Mouse (Mus musculus) forebrain, embryonic 10.5 days (tissue): ENCODE data around the gene Olfr666. TPM values are rescaled to one million over a fixed set of nuclear protein-coding genes. Genes with fewer than 3 reads are reported as not detected.
"Not testable (repeated sequence)": the region's sequence is repeated elsewhere in the genome, so short reads cannot be mapped to it uniquely, and the experiment has no call there.

Source experiments
- DNase-seq: peaks from one replicate; pipeline ENCODE4 v3.0.0-alpha.2; 2017; ENCODE audit warnings: low spot score; ENCODE audit errors: extremely low spot score
- H3K27ac ChIP-seq: fragments of 300-500 bp; sonication (generic); 2 replicates; pipeline ENCODE4 v1.5.1; 2016; ENCODE audit warnings: mild to moderate bottlenecking
- H3K27me3 ChIP-seq: fragments of 300-500 bp; sonication (generic); 2 replicates; pipeline ENCODE4 v1.6.1; 2016; ENCODE audit warnings: mild to moderate bottlenecking; ENCODE audit not compliant: poor library complexity, severe bottlenecking
- H3K36me3 ChIP-seq: fragments of 300-500 bp; sonication (generic); replicated peaks from 2 replicates; pipeline ENCODE4 v1.6.1; 2016; ENCODE audit warnings: mild to moderate bottlenecking, moderate library complexity
- H3K4me1 ChIP-seq: fragments of 300-500 bp; sonication (generic); 2 replicates; pipeline ENCODE4 v1.6.1; 2016
- H3K4me3 ChIP-seq: fragments of 300-500 bp; sonication (generic); 2 replicates; pipeline ENCODE4 v1.5.1; 2016; ENCODE audit warnings: mild to moderate bottlenecking, moderate library complexity
- H3K9me3 ChIP-seq: fragments of 300-500 bp; sonication (generic); 2 replicates; pipeline ENCODE4 v1.6.1; 2016; ENCODE audit warnings: mild to moderate bottlenecking, moderate library complexity
- WGBS: fragments of 180-500 bp; shearing (Covaris S2); methylation state at CpG from one replicate; pipeline ENCODE4 v1.1.7; 2016; 5-methylcytosine and 5-hydroxymethylcytosine counted together
- polyA plus RNA-seq: library from polyadenylated mRNA; unstranded; fragments of >200 nt; fragmentation: Nextera tagmentation; extraction: Ambion mirVana; gene quantifications from 2 replicates; pipeline ENCODE4 v1.2.1, GENCODE M21; 2016

The Olfr666 gene
- polyA plus RNA-seq = not detected in 2 replicates

DNA sequence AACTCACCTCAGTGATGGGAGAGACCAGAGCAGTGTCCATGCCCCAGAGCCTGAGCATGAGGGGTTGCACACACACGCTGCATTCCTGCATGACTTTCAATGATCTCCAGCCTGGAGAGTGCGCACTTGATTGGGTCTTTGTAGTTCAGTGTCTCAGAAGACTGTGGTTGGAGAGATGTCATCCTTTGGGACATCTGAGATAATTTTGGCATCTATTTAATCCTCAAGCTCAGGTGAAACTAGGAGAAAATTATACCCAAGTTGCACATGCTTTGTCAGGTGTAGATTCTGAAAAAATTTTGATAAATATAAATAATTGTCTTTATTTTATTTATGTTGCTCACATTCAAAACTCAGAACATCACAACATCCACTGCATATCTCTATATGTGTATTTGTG is at the start of gene Olfr666:
Gene Olfr666 (minus strand): TSS at position 101 of the 400 bp plus-strand sequence.
- 89% methylated on average over 2 of the region's 2 CpGs for WGBS

DNA sequence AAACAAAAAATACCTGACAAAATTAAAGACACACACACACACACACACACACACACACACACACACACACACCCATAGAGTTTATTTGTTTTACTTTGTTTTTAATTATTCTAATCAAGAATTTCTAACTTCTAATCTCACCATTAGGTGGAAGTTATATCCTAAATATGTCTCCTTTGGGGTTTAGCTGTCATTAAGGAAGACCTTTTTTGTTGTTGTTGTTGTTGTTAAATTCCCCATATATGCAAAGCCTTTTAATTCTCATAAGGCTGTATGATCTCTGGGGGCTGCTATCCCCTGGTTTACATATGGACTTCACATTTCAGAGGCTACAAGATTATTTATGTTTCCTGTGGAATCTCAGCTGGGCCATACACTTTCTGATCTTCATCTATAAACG is 38.2 kb upstream of the Olfr666 start, which contains the start of gene Olfr669:
Gene Olfr669 (plus strand): TSS at position 301 of the 400 bp plus-strand sequence.
- Histone ChIP-seq H3K27me3 (no peaks in the 10 kb centered on the region), H3K9me3 (peaks cover 2% of the 10 kb centered on the region; the same call in 1 of the 2 replicates), H3K27ac (no peak within 1 kb of the TSS), H3K4me1 (no peaks in the 10 kb centered on the region), H3K36me3 (no peaks in the 10 kb centered on the region), H3K4me3 (no peak within 1 kb of the TSS)
- no peak for DNase-seq
- 91% methylated on average over 1 of the region's 1 CpGs for WGBS

More for the DNA sequence above, at the start of gene Olfr666:
- H3K9me3 ChIP-seq = no peaks in the 10 kb centered on the region
- no peaks in the 10 kb centered on the region for H3K36me3 ChIP-seq
- DNase-seq = no peak
- no peak within 1 kb of the TSS for H3K27ac ChIP-seq
- no peak within 1 kb of the TSS for H3K4me3 ChIP-seq
- no peaks in the 10 kb centered on the region for H3K4me1 ChIP-seq
- H3K27me3 ChIP-seq = no peaks in the 10 kb centered on the region

GRCm38 (mm10) chr7:104927957-104928356 is 32.2 kb upstream of the Olfr666 start, which contains the start of gene Olfr668:
Gene Olfr668 (minus strand): TSS chr7:104928057.
- no peaks in the 10 kb centered on the region for H3K4me1 ChIP-seq
- H3K9me3 ChIP-seq = no peaks in the 10 kb centered on the region
- no peaks in the 10 kb centered on the region for H3K27me3 ChIP-seq
- no peak within 1 kb of the TSS for H3K4me3 ChIP-seq
- no peak within 1 kb of the TSS for H3K27ac ChIP-seq
- H3K36me3 ChIP-seq = no peaks in the 10 kb centered on the region
- 97% methylated on average over 1 of the region's 1 CpGs for WGBS
- DNase-seq = no peak

DNA sequence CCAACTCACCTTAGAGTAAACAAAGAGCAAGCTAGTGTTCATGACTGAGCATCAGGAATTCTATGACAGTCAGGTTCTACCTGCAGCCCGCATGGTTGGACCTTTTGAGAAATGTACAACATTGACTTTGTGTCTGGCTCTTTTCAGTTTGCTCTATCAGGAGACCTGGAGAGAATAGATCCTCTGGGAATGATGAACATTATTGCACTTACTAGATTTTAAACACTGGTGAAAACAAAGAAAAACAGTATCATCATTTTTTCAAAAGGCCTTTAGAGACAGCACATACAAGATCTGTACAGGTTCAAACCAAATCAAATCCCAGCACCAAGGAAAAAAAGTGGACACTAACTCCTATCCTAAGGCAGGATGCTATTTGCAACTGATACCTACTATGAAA is 25.6 kb upstream of the Olfr666 start, which contains the start of gene Olfr667:
Gene Olfr667 (minus strand): TSS at position 101 of the 400 bp plus-strand sequence.
- WGBS = 91% methylated on average over 1 of the region's 1 CpGs
- Histone ChIP-seq H3K4me1 (no peaks in the 10 kb centered on the region), H3K36me3 (no peaks in the 10 kb centered on the region), H3K27me3 (no peaks in the 10 kb centered on the region), H3K27ac (no peak within 1 kb of the TSS), H3K9me3 (no peaks in the 10 kb centered on the region), H3K4me3 (no peak within 1 kb of the TSS)
- DNase-seq = no peak

- H3K4me3 ChIP-seq = no peak within 1 kb of the TSS
- no peaks in the 10 kb centered on the region for H3K27me3 ChIP-seq
- no peak within 1 kb of the TSS for H3K27ac ChIP-seq
- no peak for DNase-seq
- WGBS = 69% methylated on average over 1 of the region's 1 CpGs
- no peaks in the 10 kb centered on the region for H3K36me3 ChIP-seq
- no peaks in the 10 kb centered on the region for H3K9me3 ChIP-seq
- H3K4me1 ChIP-seq = no peaks in the 10 kb centered on the region
These were observed 18.0 kb downstream of the Olfr666 start, which contains the start of gene Olfr665 for GRCm38 (mm10) chr7:104877731-104878130. Gene Olfr665 (plus strand): TSS chr7:104878031.

DNA sequence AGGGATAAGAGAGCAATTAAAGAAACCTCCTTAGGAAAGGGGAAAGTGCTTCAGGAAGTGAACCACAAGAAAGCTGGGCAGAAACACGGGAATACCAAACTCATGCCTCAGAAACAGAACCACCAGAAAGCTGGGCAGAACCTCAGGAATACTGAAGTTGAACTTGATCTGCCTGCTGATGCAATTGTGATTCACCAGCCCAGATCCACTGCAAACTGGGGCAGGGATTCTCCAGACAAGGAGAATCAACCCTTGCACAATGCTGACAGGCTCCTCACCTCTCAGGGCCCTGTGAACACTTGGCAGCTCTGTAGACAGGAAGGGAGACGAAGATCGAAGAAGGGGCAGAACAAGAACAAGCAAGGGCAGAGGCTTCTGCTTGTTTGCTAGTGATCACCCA is 34.4 kb downstream of the Olfr666 start:
- no peak overlapping the region for H3K27ac ChIP-seq
- H3K27me3 ChIP-seq = no peaks in the 10 kb centered on the region
- H3K36me3 ChIP-seq = no peaks in the 10 kb centered on the region
- no peak overlapping the region for H3K4me3 ChIP-seq
- no peaks in the 10 kb centered on the region for H3K4me1 ChIP-seq
- 84% methylated on average over 3 of the region's 3 CpGs for WGBS
- no peak for DNase-seq
- H3K9me3 ChIP-seq = no peaks in the 10 kb centered on the region

- no peaks in the 10 kb centered on the region for H3K27me3 ChIP-seq
- H3K4me3 ChIP-seq = no peak overlapping the region
- H3K27ac ChIP-seq = no peak overlapping the region
- no peaks in the 10 kb centered on the region for H3K4me1 ChIP-seq
- DNase-seq = no peak
- WGBS = 77% methylated on average over 1 of the region's 1 CpGs
- H3K9me3 ChIP-seq = no peaks in the 10 kb centered on the region
- no peaks in the 10 kb centered on the region for H3K36me3 ChIP-seq
These were observed 38.1 kb downstream of the Olfr666 start for GRCm38 (mm10) chr7:104857683-104858082.

- not testable (repeated sequence) for H3K4me1 ChIP-seq, DNase-seq, H3K36me3 ChIP-seq, H3K4me3 ChIP-seq, H3K9me3 ChIP-seq, H3K27me3 ChIP-seq, H3K27ac ChIP-seq
- WGBS = 78% methylated on average over 2 of the region's 2 CpGs
These were observed 39.0 kb downstream of the Olfr666 start, which contains the start of gene Usp17la for GRCm38 (mm10) chr7:104856709-104857108. Gene Usp17la (plus strand): TSS chr7:104857009.

- no peak for DNase-seq
- Histone ChIP-seq H3K9me3 (no peaks in the 10 kb centered on the region), H3K27ac (no peak overlapping the region), H3K27me3 (no peaks in the 10 kb centered on the region), H3K4me1 (no peaks in the 10 kb centered on the region), H3K36me3 (no peaks in the 10 kb centered on the region), H3K4me3 (no peak overlapping the region)
- 89% methylated on average over 3 of the region's 3 CpGs for WGBS
These were observed 40.5 kb downstream of the Olfr666 start for GRCm38 (mm10) chr7:104855248-104855750.

GRCm38 (mm10) chr7:104851546-104851945 is 44.2 kb downstream of the Olfr666 start:
- not testable (repeated sequence) for H3K36me3 ChIP-seq, H3K27ac ChIP-seq, H3K9me3 ChIP-seq, H3K27me3 ChIP-seq, H3K4me1 ChIP-seq, H3K4me3 ChIP-seq, DNase-seq
- 65% methylated on average over 2 of the region's 2 CpGs for WGBS

GRCm38 (mm10) chr7:104843731-104844287 is 51.9 kb downstream of the Olfr666 start:
- Histone ChIP-seq H3K9me3 (no peaks in the 10 kb centered on the region), H3K36me3 (no peaks in the 10 kb centered on the region), H3K27ac (no peak overlapping the region), H3K27me3 (no peaks in the 10 kb centered on the region), H3K4me3 (no peak overlapping the region), H3K4me1 (no peaks in the 10 kb centered on the region)
- 79% methylated on average over 1 of the region's 1 CpGs for WGBS
- no peak for DNase-seq

DNA sequence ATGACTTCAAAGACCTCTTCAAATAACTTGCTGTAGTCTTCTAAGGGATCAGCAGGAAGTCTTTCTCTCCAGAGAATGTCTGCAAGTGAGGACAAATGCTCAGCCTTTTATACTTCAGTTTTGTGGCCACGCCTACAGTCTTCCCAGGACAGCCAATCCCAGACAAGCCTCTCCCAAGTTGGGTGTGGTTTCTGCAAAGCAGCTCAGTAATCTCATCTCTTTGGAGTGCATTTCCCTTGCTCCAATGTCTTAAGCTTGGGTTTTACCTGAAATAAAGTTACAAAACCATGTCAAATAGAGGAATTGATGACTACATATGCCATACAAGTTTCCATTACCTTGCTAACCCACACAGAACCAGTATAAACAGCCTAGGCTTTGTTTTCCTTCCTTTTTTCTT is 53.2 kb downstream of the Olfr666 start, which contains the start of gene Usp17lb:
Gene Usp17lb (minus strand): TSS at position 101 of the 400 bp plus-strand sequence.
- no peak for DNase-seq
- Histone ChIP-seq H3K27me3 (no peaks in the 10 kb centered on the region), H3K9me3 (no peaks in the 10 kb centered on the region), H3K4me3 (no peak within 1 kb of the TSS), H3K27ac (no peak within 1 kb of the TSS), H3K4me1 (no peaks in the 10 kb centered on the region), H3K36me3 (no peaks in the 10 kb centered on the region)
- 78% methylated on average over 1 of the region's 1 CpGs for WGBS
